Mouse (Mus musculus) hindbrain, embryonic 15.5 days (tissue): Measurements from ENCODE around the gene Fam120b. TPM values are rescaled to one million over a fixed set of nuclear protein-coding genes. Genes with fewer than 3 reads are reported as not detected.
"Not testable (repeated sequence)": the region's sequence is repeated elsewhere in the genome, so short reads cannot be mapped to it uniquely, and the experiment has no call there.

ENCODE experiments used
- ATAC-seq: fragments of 200-750 bp; cut with Nextera tagmentation; 2 replicates; pipeline ENCODE4 v1.8.0; 2017; ENCODE audit warnings: low read depth, moderate number of reproducible peaks, moderate TSS enrichment; ENCODE audit not compliant: low FRiP score
- H3K27ac ChIP-seq: fragments of 300-500 bp; sonication (generic); replicated peaks from 2 replicates; pipeline ENCODE4 v1.5.1; 2015; ENCODE audit warnings: mild to moderate bottlenecking, inconsistent platforms
- H3K27me3 ChIP-seq: fragments of 300-500 bp; sonication (generic); 2 replicates; pipeline ENCODE4 v1.6.1; 2015; ENCODE audit warnings: control low read depth, inconsistent platforms
- H3K36me3 ChIP-seq: fragments of 300-500 bp; sonication (generic); 2 replicates; pipeline ENCODE4 v1.6.1; 2015; ENCODE audit warnings: control low read depth, inconsistent platforms
- H3K4me1 ChIP-seq: fragments of 300-500 bp; sonication (generic); replicated peaks from 2 replicates; pipeline ENCODE4 v1.6.1; 2015; ENCODE audit warnings: control low read depth, inconsistent platforms
- H3K4me2 ChIP-seq: fragments of 300-500 bp; sonication (generic); 2 replicates; pipeline ENCODE4 v1.6.1; 2015; ENCODE audit warnings: moderate library complexity, mild to moderate bottlenecking, inconsistent platforms
- H3K4me3 ChIP-seq: fragments of 300-500 bp; sonication (generic); 2 replicates; pipeline ENCODE4 v1.5.1; 2015; ENCODE audit warnings: mild to moderate bottlenecking, inconsistent platforms
- H3K9ac ChIP-seq: fragments of 300-500 bp; sonication (generic); 2 replicates; pipeline ENCODE4 v1.6.1; 2015; ENCODE audit warnings: inconsistent platforms
- H3K9me3 ChIP-seq: fragments of 300-500 bp; sonication (generic); 2 replicates; pipeline ENCODE4 v1.6.1; 2016; ENCODE audit warnings: control low read depth, inconsistent platforms
- WGBS: fragments of 180-500 bp; shearing (Covaris S2); methylation state at CpG from one replicate; pipeline ENCODE4 v1.1.7; 2015; 5-methylcytosine and 5-hydroxymethylcytosine counted together
- polyA plus RNA-seq: library from polyadenylated mRNA; unstranded; fragments of >200 nt; fragmentation: Nextera tagmentation; extraction: Ambion mirVana; gene quantifications from 2 replicates; pipeline ENCODE4 v1.2.1, GENCODE M21; 2015

The Fam120b gene
- polyA plus RNA-seq, 1 experiment from 2014 or later: 45.7 TPM

- Histone ChIP-seq H3K36me3 (no peaks in the 10 kb centered on the region), H3K27me3 (no peaks in the 10 kb centered on the region), H3K27ac (0 out of 2 replicates have a peak overlapping the region, but pooled peaks have one; percentile 19), H3K9me3 (no peaks in the 10 kb centered on the region), H3K4me2 (peak overlapping the region; percentile 22), H3K4me3 (no peak overlapping the region), H3K9ac (no peak overlapping the region), H3K4me1 (peaks cover 16% of the 10 kb centered on the region)
- ATAC-seq: peak; percentile 91
- 4% methylated on average over 11 of the region's 11 CpGs for WGBS
These were observed 44.6 kb downstream of the Fam120b start for GRCm38 (mm10) chr17:15440463-15441121.

- H3K27ac ChIP-seq: no peak overlapping the region
- no peak overlapping the region for H3K4me2 ChIP-seq
- H3K4me3 ChIP-seq: no peak overlapping the region
- H3K36me3 ChIP-seq: no peaks in the 10 kb centered on the region
- H3K4me1 ChIP-seq: peaks cover 9% of the 10 kb centered on the region
- 81% methylated on average over 3 of the region's 3 CpGs for WGBS
- H3K27me3 ChIP-seq: no peaks in the 10 kb centered on the region
- no peak for ATAC-seq
- H3K9me3 ChIP-seq: no peaks in the 10 kb centered on the region
- H3K9ac ChIP-seq: no peak overlapping the region
These were observed 49.4 kb downstream of the Fam120b start for GRCm38 (mm10) chr17:15445421-15445820.

- Histone ChIP-seq H3K4me3 (no peak overlapping the region), H3K4me2 (no peak overlapping the region), H3K36me3 (no peaks in the 10 kb centered on the region), H3K27me3 (no peaks in the 10 kb centered on the region), H3K9ac (no peak overlapping the region), H3K4me1 (no peaks in the 10 kb centered on the region), H3K27ac (no peak overlapping the region), H3K9me3 (no peaks in the 10 kb centered on the region)
- ATAC-seq: no peak
- WGBS: 72% methylated on average over 5 of the region's 5 CpGs
These were observed 51.8 kb downstream of the Fam120b start for GRCm38 (mm10) chr17:15447831-15448230.

- H3K4me2 ChIP-seq, H3K9me3 ChIP-seq, H3K9ac ChIP-seq, ATAC-seq, H3K36me3 ChIP-seq, H3K4me3 ChIP-seq, H3K27me3 ChIP-seq, H3K27ac ChIP-seq, H3K4me1 ChIP-seq: not testable (repeated sequence)
- 69% methylated on average over 6 of the region's 6 CpGs for WGBS
These were observed 53.1 kb downstream of the Fam120b start for GRCm38 (mm10) chr17:15449144-15449543.

- 76% methylated on average over 3 of the region's 3 CpGs for WGBS
- no peaks in the 10 kb centered on the region for H3K4me1 ChIP-seq
- H3K27me3 ChIP-seq: no peaks in the 10 kb centered on the region
- no peak overlapping the region for H3K27ac ChIP-seq
- no peak overlapping the region for H3K4me3 ChIP-seq
- H3K9me3 ChIP-seq: no peaks in the 10 kb centered on the region
- H3K9ac ChIP-seq: no peak overlapping the region
- no peak overlapping the region for H3K4me2 ChIP-seq
- H3K36me3 ChIP-seq: no peaks in the 10 kb centered on the region
- ATAC-seq: no peak
These were observed 53.6 kb downstream of the Fam120b start for GRCm38 (mm10) chr17:15449606-15450005.

- Histone ChIP-seq H3K9ac (no peak overlapping the region), H3K4me3 (no peak overlapping the region), H3K36me3 (no peaks in the 10 kb centered on the region; the same call in 1 of the 2 replicates), H3K4me2 (no peak overlapping the region), H3K27ac (no peak overlapping the region), H3K27me3 (no peaks in the 10 kb centered on the region), H3K4me1 (no peaks in the 10 kb centered on the region), H3K9me3 (no peaks in the 10 kb centered on the region)
- no peak for ATAC-seq
- 79% methylated on average over 4 of the region's 4 CpGs for WGBS
These were observed 59.2 kb downstream of the Fam120b start for GRCm38 (mm10) chr17:15455203-15455602.

GRCm38 (mm10) chr17:15456595-15456994, 60.6 kb downstream of the Fam120b start:
- Histone ChIP-seq H3K36me3 (no peaks in the 10 kb centered on the region; the same call in 1 of the 2 replicates), H3K27ac (no peak overlapping the region)
- WGBS: 92% methylated on average over 2 of the region's 2 CpGs

GRCm38 (mm10) chr17:15459761-15460160, 63.8 kb downstream of the Fam120b start:
- WGBS: 78% methylated on average over 4 of the region's 4 CpGs
- no peak; the same call in 1 of the 2 replicates for ATAC-seq

More at GRCm38 (mm10) chr17:15456595-15456994, 60.6 kb downstream of the Fam120b start:
- no peak overlapping the region for H3K4me2 ChIP-seq
- H3K9me3 ChIP-seq: no peaks in the 10 kb centered on the region
- H3K9ac ChIP-seq: no peak overlapping the region
- no peaks in the 10 kb centered on the region for H3K27me3 ChIP-seq
- no peak overlapping the region for H3K4me3 ChIP-seq
- no peak for ATAC-seq
- H3K4me1 ChIP-seq: no peaks in the 10 kb centered on the region

GRCm38 (mm10) chr17:15461921-15462495, 66.0 kb downstream of the Fam120b start:
- no peaks in the 10 kb centered on the region for H3K4me1 ChIP-seq
- H3K36me3 ChIP-seq: no peaks in the 10 kb centered on the region; the same call in none of the 2 replicates
- WGBS: 96% methylated on average over 6 of the region's 6 CpGs
- no peak overlapping the region for H3K27ac ChIP-seq
- no peak overlapping the region for H3K4me2 ChIP-seq
- no peaks in the 10 kb centered on the region for H3K27me3 ChIP-seq
- no peaks in the 10 kb centered on the region for H3K9me3 ChIP-seq
- no peak for ATAC-seq
- H3K9ac ChIP-seq: no peak overlapping the region
- no peak overlapping the region for H3K4me3 ChIP-seq

More at GRCm38 (mm10) chr17:15459761-15460160, 63.8 kb downstream of the Fam120b start:
- Histone ChIP-seq H3K9ac (no peak overlapping the region), H3K36me3 (no peaks in the 10 kb centered on the region; the same call in 1 of the 2 replicates), H3K4me1 (no peaks in the 10 kb centered on the region), H3K27ac (no peak overlapping the region), H3K4me2 (no peak overlapping the region), H3K27me3 (no peaks in the 10 kb centered on the region), H3K4me3 (no peak overlapping the region), H3K9me3 (no peaks in the 10 kb centered on the region)

- 0 out of 2 replicates have a peak, but pooled peaks have one; percentile 30 for ATAC-seq
- Histone ChIP-seq H3K27me3 (no peaks in the 10 kb centered on the region), H3K4me2 (no peak overlapping the region), H3K4me3 (no peak overlapping the region), H3K9me3 (no peaks in the 10 kb centered on the region), H3K4me1 (no peaks in the 10 kb centered on the region), H3K36me3 (peaks cover 26% of the 10 kb centered on the region), H3K9ac (no peak overlapping the region), H3K27ac (no peak overlapping the region)
- WGBS: 22% methylated on average over 5 of the region's 5 CpGs
These were observed 71.7 kb downstream of the Fam120b start for GRCm38 (mm10) chr17:15467669-15468068.

GRCm38 (mm10) chr17:15472671-15473070, 76.7 kb downstream of the Fam120b start:
- Histone ChIP-seq H3K27ac (no peak overlapping the region), H3K9ac (no peak overlapping the region), H3K4me2 (no peak overlapping the region), H3K9me3 (no peaks in the 10 kb centered on the region), H3K4me3 (no peak overlapping the region), H3K36me3 (peaks cover 76% of the 10 kb centered on the region), H3K4me1 (no peaks in the 10 kb centered on the region), H3K27me3 (no peaks in the 10 kb centered on the region)
- ATAC-seq: no peak
- 96% methylated on average over 4 of the region's 4 CpGs for WGBS
